Mouse (Mus musculus): ENCODE results near the gene Ube2q1. TPM values are rescaled to one million over a fixed set of nuclear protein-coding genes. Genes with fewer than 3 reads are reported as not detected.

Gene Ube2q1
- total and polyA plus RNA-seq, 2 experiments = 10.0 to 16.6 TPM

GRCm38 (mm10) chr3:89769584-89769983, 3.8 kb upstream of the Ube2q1 start:
- no peak overlapping the region for H3K27ac ChIP-seq (replicated peaks; ENCODE audit: insufficient read depth, low read depth, low read length)

DNA sequence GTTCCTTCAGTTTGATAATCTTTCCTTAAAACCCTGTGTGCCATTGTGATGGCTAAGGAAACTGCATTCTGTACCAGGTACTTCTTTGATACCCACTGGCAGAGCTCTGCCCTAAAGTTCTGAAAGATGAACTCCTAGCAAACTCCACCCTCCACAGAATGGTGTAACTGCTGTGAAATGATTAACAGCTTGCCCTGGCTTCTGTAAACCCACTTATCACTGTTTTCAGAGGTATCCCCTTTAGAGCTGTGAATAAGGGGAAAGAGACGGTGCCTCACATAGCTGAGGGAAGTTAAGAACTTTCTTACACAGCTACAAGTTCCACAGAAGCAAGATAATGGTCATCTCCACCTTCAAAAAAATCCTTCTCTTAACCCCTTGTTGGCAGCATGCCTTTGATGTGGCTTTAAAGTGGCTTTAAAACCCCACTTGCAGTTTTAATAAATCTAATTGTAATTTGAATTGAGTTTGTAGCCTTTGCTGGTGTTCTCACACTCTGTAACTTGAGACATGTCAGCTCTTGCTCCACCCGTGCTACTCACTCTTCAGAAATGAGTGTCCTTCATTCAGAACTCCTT, 2.9 kb upstream of the Ube2q1 start:
- TF ChIP-seq POLR2A (IDR thresholded peaks at IDR 0.05; ENCODE audit: extremely low read depth, insufficient read depth, low read length) (no peak), CTCF (IDR thresholded peaks at IDR 0.05; ENCODE audit: low read depth, low read length) (no peak)
- peak; percentile 55 for DNase-seq (ENCODE audit: extremely low read depth, low read depth, low spot score)
- Histone ChIP-seq H3K27me3 (ENCODE audit: control insufficient read depth, insufficient read depth, low read length) (no peaks in the 10 kb centered on the region), H3K79me2 (ENCODE audit: control insufficient read depth, insufficient read depth, low read length) (peaks cover 6% of the 10 kb centered on the region; the same call in 1 of the 2 replicates), H3K9ac (ENCODE audit: low read depth, low read length) (no peak overlapping the region), H3K27ac (replicated peaks; ENCODE audit: insufficient read depth, low read depth, low read length) (no peak overlapping the region), H3K4me1 (ENCODE audit: control insufficient read depth, insufficient read depth, low read length) (peaks cover 7% of the 10 kb centered on the region), H3K4me3 (ENCODE audit: insufficient read depth, low read depth, low read length) (no peak overlapping the region), H3K36me3 (ENCODE audit: control insufficient read depth, insufficient read depth, low read length) (no peaks in the 10 kb centered on the region)
- WGBS = 34% methylated on average over 2 of the region's 2 CpGs

More at GRCm38 (mm10) chr3:89769584-89769983, 3.8 kb upstream of the Ube2q1 start:
- Histone ChIP-seq H3K9ac (ENCODE audit: low read depth, low read length) (no peak overlapping the region), H3K79me2 (ENCODE audit: control insufficient read depth, insufficient read depth, low read length) (peaks cover 6% of the 10 kb centered on the region; the same call in 1 of the 2 replicates), H3K4me3 (ENCODE audit: insufficient read depth, low read depth, low read length) (no peak overlapping the region), H3K4me1 (ENCODE audit: control insufficient read depth, insufficient read depth, low read length) (peaks cover 3% of the 10 kb centered on the region; the same call in 1 of the 2 replicates), H3K27me3 (ENCODE audit: control insufficient read depth, insufficient read depth, low read length) (no peaks in the 10 kb centered on the region), H3K36me3 (ENCODE audit: control insufficient read depth, insufficient read depth, low read length) (no peaks in the 10 kb centered on the region)
- DNase-seq (ENCODE audit: extremely low read depth, low read depth, low spot score) = no peak
- WGBS = 79% methylated on average over 7 of the region's 7 CpGs
- TF ChIP-seq CTCF (IDR thresholded peaks at IDR 0.05; ENCODE audit: low read depth, low read length) = no peak
- TF ChIP-seq POLR2A (IDR thresholded peaks at IDR 0.05; ENCODE audit: extremely low read depth, insufficient read depth, low read length) = no peak

- Histone ChIP-seq H3K27me3 (ENCODE audit: control insufficient read depth, insufficient read depth, low read length) (no peaks in the 10 kb centered on the region), H3K4me1 (ENCODE audit: control insufficient read depth, insufficient read depth, low read length) (peaks cover 7% of the 10 kb centered on the region)
- peak; percentile 73 for DNase-seq (ENCODE audit: extremely low read depth, low read depth, low spot score)
Observed at GRCm38 (mm10) chr3:89772588-89772967, 838 bp upstream of the Ube2q1 start.

GRCm38 (mm10) chr3:89773740-89774211, 360 bp downstream of the Ube2q1 start:
- Histone ChIP-seq H3K4me1 (ENCODE audit: control insufficient read depth, insufficient read depth, low read length) (peaks cover 7% of the 10 kb centered on the region), H3K36me3 (ENCODE audit: control insufficient read depth, insufficient read depth, low read length) (peaks cover 19% of the 10 kb centered on the region), H3K27ac (replicated peaks; ENCODE audit: insufficient read depth, low read depth, low read length) (0 out of 2 replicates have a peak overlapping the region, but pooled peaks have one; percentile 6), H3K79me2 (ENCODE audit: control insufficient read depth, insufficient read depth, low read length) (peaks cover 6% of the 10 kb centered on the region; the same call in 1 of the 2 replicates), H3K27me3 (ENCODE audit: control insufficient read depth, insufficient read depth, low read length) (no peaks in the 10 kb centered on the region), H3K4me3 (ENCODE audit: insufficient read depth, low read depth, low read length) (peak overlapping the region; percentile 67), H3K9ac (ENCODE audit: low read depth, low read length) (peak overlapping the region; percentile 75)
- under 1% methylated on average over 29 of the region's 37 CpGs for WGBS
- no peak for DNase-seq (ENCODE audit: extremely low read depth, low read depth, low spot score)
- no peak for TF ChIP-seq POLR2A (IDR thresholded peaks at IDR 0.05; ENCODE audit: extremely low read depth, insufficient read depth, low read length)
- no peak for TF ChIP-seq CTCF (IDR thresholded peaks at IDR 0.05; ENCODE audit: low read depth, low read length)

More at GRCm38 (mm10) chr3:89772588-89772967, 838 bp upstream of the Ube2q1 start:
- H3K27ac ChIP-seq (replicated peaks; ENCODE audit: insufficient read depth, low read depth, low read length) = peak overlapping the region; percentile 69
- H3K79me2 ChIP-seq (ENCODE audit: control insufficient read depth, insufficient read depth, low read length) = peaks cover 6% of the 10 kb centered on the region; the same call in 1 of the 2 replicates
- no peak for TF ChIP-seq POLR2A (IDR thresholded peaks at IDR 0.05; ENCODE audit: extremely low read depth, insufficient read depth, low read length)
- TF ChIP-seq CTCF (IDR thresholded peaks at IDR 0.05; ENCODE audit: low read depth, low read length) = peak; percentile 99
- WGBS = under 1% methylated on average over 17 of the region's 17 CpGs
- peaks cover 11% of the 10 kb centered on the region for H3K36me3 ChIP-seq (ENCODE audit: control insufficient read depth, insufficient read depth, low read length)
- peak overlapping the region; percentile 67 for H3K4me3 ChIP-seq (ENCODE audit: insufficient read depth, low read depth, low read length)
- H3K9ac ChIP-seq (ENCODE audit: low read depth, low read length) = peak overlapping the region; percentile 72

DNA sequence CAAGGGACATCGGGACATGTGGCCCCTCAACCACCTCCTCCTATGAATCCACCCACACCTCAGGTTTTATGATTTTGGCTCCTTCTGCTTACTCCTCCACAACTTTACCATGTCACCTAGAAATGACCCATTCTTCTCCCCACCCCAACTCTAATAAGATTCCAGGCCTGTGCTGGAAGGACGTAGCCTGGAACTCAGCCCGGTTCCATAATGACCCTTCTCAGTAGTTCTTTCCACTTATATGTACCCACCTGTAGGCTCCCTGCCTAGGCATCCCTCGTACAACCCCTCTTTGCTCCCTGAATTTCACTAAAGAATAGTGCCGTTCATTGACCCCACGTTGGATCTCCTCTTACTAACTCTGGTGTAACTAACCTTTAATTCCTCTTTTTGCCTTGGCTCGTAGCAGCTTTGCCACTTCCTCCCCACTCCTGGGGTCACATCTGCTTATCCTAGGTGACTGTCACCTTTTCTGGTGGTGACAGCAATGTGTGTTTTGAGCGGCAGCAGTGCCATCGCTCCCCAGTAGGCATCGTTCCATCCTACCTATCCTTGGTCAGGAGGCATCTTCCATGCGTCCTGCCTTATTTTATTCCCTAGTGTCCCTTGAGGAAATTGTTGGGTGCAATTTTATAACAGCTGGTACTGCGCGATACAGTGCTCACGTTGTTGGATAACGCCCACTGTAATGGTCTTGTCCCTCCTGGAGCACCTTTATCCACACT, 982 bp downstream of the Ube2q1 start:
- 24% methylated on average over 15 of the region's 15 CpGs for WGBS

More for the DNA sequence above, 982 bp downstream of the Ube2q1 start:
- peak; percentile 23 for DNase-seq (ENCODE audit: extremely low read depth, low read depth, low spot score)
- H3K79me2 ChIP-seq (ENCODE audit: control insufficient read depth, insufficient read depth, low read length) = peaks cover 6% of the 10 kb centered on the region; the same call in 1 of the 2 replicates
- peaks cover 7% of the 10 kb centered on the region for H3K4me1 ChIP-seq (ENCODE audit: control insufficient read depth, insufficient read depth, low read length)
- peaks cover 24% of the 10 kb centered on the region for H3K36me3 ChIP-seq (ENCODE audit: control insufficient read depth, insufficient read depth, low read length)
- H3K9ac ChIP-seq (ENCODE audit: low read depth, low read length) = peak overlapping the region; percentile 75
- peak overlapping the region; percentile 67 for H3K4me3 ChIP-seq (ENCODE audit: insufficient read depth, low read depth, low read length)
- no peak for TF ChIP-seq CTCF (IDR thresholded peaks at IDR 0.05; ENCODE audit: low read depth, low read length)
- no peak for TF ChIP-seq POLR2A (IDR thresholded peaks at IDR 0.05; ENCODE audit: extremely low read depth, insufficient read depth, low read length)
- H3K27ac ChIP-seq (replicated peaks; ENCODE audit: insufficient read depth, low read depth, low read length) = no peak overlapping the region
- no peaks in the 10 kb centered on the region for H3K27me3 ChIP-seq (ENCODE audit: control insufficient read depth, insufficient read depth, low read length)

All from liver, adult 2 months (tissue).